Mouse (Mus musculus): ENCODE data around the gene Utrn. TPM values are rescaled to one million over a fixed set of nuclear protein-coding genes. Genes with fewer than 3 reads are reported as not detected.

The Utrn gene
- polyA plus RNA-seq, 1 experiment from 2014 or later = 76.0 TPM

- Histone ChIP-seq H3K27me3 (ENCODE audit: insufficient read depth, low read length) (no peaks in the 10 kb centered on the region), H3K4me1 (ENCODE audit: insufficient read depth, low read length) (peaks cover 29% of the 10 kb centered on the region), H3K27ac (ENCODE audit: low read length) (no peak overlapping the region), H3K9ac (replicated peaks; ENCODE audit: low read length) (no peak overlapping the region), H3K9me3 (ENCODE audit: low read length) (no peaks in the 10 kb centered on the region), H3K4me3 (ENCODE audit: low read length) (no peak overlapping the region), H3K4me2 (replicated peaks; ENCODE audit: low read depth, low read length) (no peak overlapping the region), H3K36me3 (ENCODE audit: insufficient read depth, low read length) (no peaks in the 10 kb centered on the region)
- WGBS = 38% methylated on average over 2 of the region's 2 CpGs
- no peak for ATAC-seq (ENCODE audit: low FRiP score, low TSS enrichment)
These were observed 323.7 kb downstream of the Utrn start for GRCm38 (mm10) chr10:12545440-12545839.

GRCm38 (mm10) chr10:12541757-12542156 is 327.4 kb downstream of the Utrn start:
- no peak for ATAC-seq (ENCODE audit: low FRiP score, low TSS enrichment)
- Histone ChIP-seq H3K27ac (ENCODE audit: low read length) (no peak overlapping the region), H3K36me3 (ENCODE audit: insufficient read depth, low read length) (0 out of 2 replicates have a peak, but pooled peaks cover 2% of the 10 kb centered on the region), H3K9me3 (ENCODE audit: low read length) (no peaks in the 10 kb centered on the region), H3K27me3 (ENCODE audit: insufficient read depth, low read length) (no peaks in the 10 kb centered on the region), H3K9ac (replicated peaks; ENCODE audit: low read length) (no peak overlapping the region), H3K4me2 (replicated peaks; ENCODE audit: low read depth, low read length) (no peak overlapping the region), H3K4me3 (ENCODE audit: low read length) (no peak overlapping the region), H3K4me1 (ENCODE audit: insufficient read depth, low read length) (peaks cover 8% of the 10 kb centered on the region)
- WGBS = 86% methylated on average over 1 of the region's 1 CpGs

GRCm38 (mm10) chr10:12535272-12535671 is 333.9 kb downstream of the Utrn start:
- Histone ChIP-seq H3K27me3 (ENCODE audit: insufficient read depth, low read length) (no peaks in the 10 kb centered on the region), H3K4me1 (ENCODE audit: insufficient read depth, low read length) (peaks cover 3% of the 10 kb centered on the region), H3K27ac (ENCODE audit: low read length) (no peak overlapping the region), H3K4me3 (ENCODE audit: low read length) (no peak overlapping the region), H3K9me3 (ENCODE audit: low read length) (no peaks in the 10 kb centered on the region), H3K9ac (replicated peaks; ENCODE audit: low read length) (no peak overlapping the region), H3K4me2 (replicated peaks; ENCODE audit: low read depth, low read length) (no peak overlapping the region), H3K36me3 (ENCODE audit: insufficient read depth, low read length) (0 out of 2 replicates have a peak, but pooled peaks cover 4% of the 10 kb centered on the region)
- no peak for ATAC-seq (ENCODE audit: low FRiP score, low TSS enrichment)
- WGBS = 95% methylated on average over 1 of the region's 1 CpGs

GRCm38 (mm10) chr10:12534801-12535200 is 334.4 kb downstream of the Utrn start:
- H3K9me3 ChIP-seq (ENCODE audit: low read length) = no peaks in the 10 kb centered on the region
- no peak for ATAC-seq (ENCODE audit: low FRiP score, low TSS enrichment)
- no peak overlapping the region for H3K9ac ChIP-seq (replicated peaks; ENCODE audit: low read length)
- H3K4me1 ChIP-seq (ENCODE audit: insufficient read depth, low read length) = no peaks in the 10 kb centered on the region
- no peak overlapping the region for H3K4me3 ChIP-seq (ENCODE audit: low read length)
- H3K36me3 ChIP-seq (ENCODE audit: insufficient read depth, low read length) = 0 out of 2 replicates have a peak, but pooled peaks cover 4% of the 10 kb centered on the region
- no peak overlapping the region for H3K27ac ChIP-seq (ENCODE audit: low read length)
- 73% methylated on average over 3 of the region's 3 CpGs for WGBS
- H3K4me2 ChIP-seq (replicated peaks; ENCODE audit: low read depth, low read length) = no peak overlapping the region
- H3K27me3 ChIP-seq (ENCODE audit: insufficient read depth, low read length) = no peaks in the 10 kb centered on the region

- no peak overlapping the region for H3K4me2 ChIP-seq (replicated peaks; ENCODE audit: low read depth, low read length)
- WGBS = 92% methylated on average over 3 of the region's 3 CpGs
- no peak for ATAC-seq (ENCODE audit: low FRiP score, low TSS enrichment)
- H3K9ac ChIP-seq (replicated peaks; ENCODE audit: low read length) = no peak overlapping the region
- 0 out of 2 replicates have a peak, but pooled peaks cover 4% of the 10 kb centered on the region for H3K36me3 ChIP-seq (ENCODE audit: insufficient read depth, low read length)
- H3K27ac ChIP-seq (ENCODE audit: low read length) = no peak overlapping the region
- H3K27me3 ChIP-seq (ENCODE audit: insufficient read depth, low read length) = no peaks in the 10 kb centered on the region
- H3K4me1 ChIP-seq (ENCODE audit: insufficient read depth, low read length) = no peaks in the 10 kb centered on the region
- H3K9me3 ChIP-seq (ENCODE audit: low read length) = no peaks in the 10 kb centered on the region
- no peak overlapping the region for H3K4me3 ChIP-seq (ENCODE audit: low read length)
These were observed 334.9 kb downstream of the Utrn start for GRCm38 (mm10) chr10:12534301-12534700.

- 79% methylated on average over 1 of the region's 1 CpGs for WGBS
- Histone ChIP-seq H3K4me2 (replicated peaks; ENCODE audit: low read depth, low read length) (no peak overlapping the region), H3K9ac (replicated peaks; ENCODE audit: low read length) (no peak overlapping the region), H3K4me3 (ENCODE audit: low read length) (no peak overlapping the region), H3K36me3 (ENCODE audit: insufficient read depth, low read length) (peaks cover 20% of the 10 kb centered on the region), H3K9me3 (ENCODE audit: low read length) (no peaks in the 10 kb centered on the region), H3K4me1 (ENCODE audit: insufficient read depth, low read length) (no peaks in the 10 kb centered on the region), H3K27ac (ENCODE audit: low read length) (no peak overlapping the region), H3K27me3 (ENCODE audit: insufficient read depth, low read length) (no peaks in the 10 kb centered on the region)
- no peak for ATAC-seq (ENCODE audit: low FRiP score, low TSS enrichment)
These were observed 347.1 kb downstream of the Utrn start for GRCm38 (mm10) chr10:12522078-12522477.

GRCm38 (mm10) chr10:12518162-12518561 is 351.0 kb downstream of the Utrn start:
- ATAC-seq (ENCODE audit: low FRiP score, low TSS enrichment) = no peak

GRCm38 (mm10) chr10:12505568-12505967 is 363.6 kb downstream of the Utrn start:
- no peak overlapping the region for H3K4me2 ChIP-seq (replicated peaks; ENCODE audit: low read depth, low read length)
- H3K36me3 ChIP-seq (ENCODE audit: insufficient read depth, low read length) = peaks cover 8% of the 10 kb centered on the region; the same call in 1 of the 2 replicates
- no peaks in the 10 kb centered on the region for H3K27me3 ChIP-seq (ENCODE audit: insufficient read depth, low read length)
- no peak overlapping the region for H3K9ac ChIP-seq (replicated peaks; ENCODE audit: low read length)
- 87% methylated on average over 7 of the region's 7 CpGs for WGBS
- H3K9me3 ChIP-seq (ENCODE audit: low read length) = no peaks in the 10 kb centered on the region
- no peak overlapping the region for H3K27ac ChIP-seq (ENCODE audit: low read length)
- ATAC-seq (ENCODE audit: low FRiP score, low TSS enrichment) = no peak
- H3K4me1 ChIP-seq (ENCODE audit: insufficient read depth, low read length) = no peaks in the 10 kb centered on the region
- H3K4me3 ChIP-seq (ENCODE audit: low read length) = no peak overlapping the region

More at GRCm38 (mm10) chr10:12518162-12518561, 351.0 kb downstream of the Utrn start:
- no peak overlapping the region for H3K9ac ChIP-seq (replicated peaks; ENCODE audit: low read length)
- no peak overlapping the region for H3K27ac ChIP-seq (ENCODE audit: low read length)
- H3K4me3 ChIP-seq (ENCODE audit: low read length) = no peak overlapping the region
- H3K36me3 ChIP-seq (ENCODE audit: insufficient read depth, low read length) = peaks cover 11% of the 10 kb centered on the region
- no peaks in the 10 kb centered on the region for H3K9me3 ChIP-seq (ENCODE audit: low read length)
- H3K4me2 ChIP-seq (replicated peaks; ENCODE audit: low read depth, low read length) = no peak overlapping the region
- WGBS = 71% methylated on average over 3 of the region's 3 CpGs
- H3K4me1 ChIP-seq (ENCODE audit: insufficient read depth, low read length) = no peaks in the 10 kb centered on the region
- H3K27me3 ChIP-seq (ENCODE audit: insufficient read depth, low read length) = no peaks in the 10 kb centered on the region

- H3K4me2 ChIP-seq (replicated peaks; ENCODE audit: low read depth, low read length) = no peak overlapping the region
- no peak overlapping the region for H3K9ac ChIP-seq (replicated peaks; ENCODE audit: low read length)
- H3K36me3 ChIP-seq (ENCODE audit: insufficient read depth, low read length) = peaks cover 22% of the 10 kb centered on the region
- no peaks in the 10 kb centered on the region for H3K9me3 ChIP-seq (ENCODE audit: low read length)
- no peak overlapping the region for H3K4me3 ChIP-seq (ENCODE audit: low read length)
- H3K27ac ChIP-seq (ENCODE audit: low read length) = no peak overlapping the region
- ATAC-seq (ENCODE audit: low FRiP score, low TSS enrichment) = no peak
- no peaks in the 10 kb centered on the region for H3K27me3 ChIP-seq (ENCODE audit: insufficient read depth, low read length)
- H3K4me1 ChIP-seq (ENCODE audit: insufficient read depth, low read length) = 0 out of 2 replicates have a peak, but pooled peaks cover 4% of the 10 kb centered on the region
- 90% methylated on average over 5 of the region's 5 CpGs for WGBS
These were observed 368.7 kb downstream of the Utrn start for GRCm38 (mm10) chr10:12500489-12500888.

- H3K9ac ChIP-seq (replicated peaks; ENCODE audit: low read length) = no peak overlapping the region
- no peak overlapping the region for H3K4me2 ChIP-seq (replicated peaks; ENCODE audit: low read depth, low read length)
- ATAC-seq (ENCODE audit: low FRiP score, low TSS enrichment) = no peak
- no peak overlapping the region for H3K4me3 ChIP-seq (ENCODE audit: low read length)
- no peak overlapping the region for H3K27ac ChIP-seq (ENCODE audit: low read length)
- H3K27me3 ChIP-seq (ENCODE audit: insufficient read depth, low read length) = no peaks in the 10 kb centered on the region
- peaks cover 22% of the 10 kb centered on the region for H3K36me3 ChIP-seq (ENCODE audit: insufficient read depth, low read length)
- no peaks in the 10 kb centered on the region for H3K9me3 ChIP-seq (ENCODE audit: low read length)
- H3K4me1 ChIP-seq (ENCODE audit: insufficient read depth, low read length) = 0 out of 2 replicates have a peak, but pooled peaks cover 4% of the 10 kb centered on the region
- 82% methylated on average over 8 of the region's 8 CpGs for WGBS
These were observed 371.6 kb downstream of the Utrn start for GRCm38 (mm10) chr10:12497555-12497954.

All from kidney, embryonic 16.5 days (tissue).